Mouse (Mus musculus): ENCODE results near the gene Doc2b. TPM values are rescaled to one million over a fixed set of nuclear protein-coding genes. Genes with fewer than 3 reads are reported as not detected.

Doc2b gene
- polyA plus RNA-seq, 1 experiment from 2014 or later = 2.0 TPM

- 25% methylated on average over 6 of the region's 6 CpGs for WGBS
Measured at GRCm38 (mm10) chr11:75781919-75782318, 13.9 kb downstream of the Doc2b start.

GRCm38 (mm10) chr11:75775919-75776318 lies 19.9 kb downstream of the Doc2b start:
- Histone ChIP-seq H3K9ac (replicated peaks) (no peak overlapping the region), H3K4me1 (no peaks in the 10 kb centered on the region), H3K4me3 (no peak overlapping the region), H3K27me3 (no peaks in the 10 kb centered on the region), H3K9me3 (no peaks in the 10 kb centered on the region), H3K27ac (replicated peaks) (no peak overlapping the region), H3K36me3 (no peaks in the 10 kb centered on the region), H3K4me2 (replicated peaks) (no peak overlapping the region)
- 87% methylated on average over 1 of the region's 1 CpGs for WGBS
- no peak for ATAC-seq (replicated peaks)

More at GRCm38 (mm10) chr11:75781919-75782318, 13.9 kb downstream of the Doc2b start:
- Histone ChIP-seq H3K36me3 (no peaks in the 10 kb centered on the region), H3K9me3 (no peaks in the 10 kb centered on the region), H3K27ac (replicated peaks) (no peak overlapping the region), H3K27me3 (no peaks in the 10 kb centered on the region), H3K4me3 (no peak overlapping the region), H3K4me2 (replicated peaks) (no peak overlapping the region), H3K4me1 (no peaks in the 10 kb centered on the region), H3K9ac (replicated peaks) (no peak overlapping the region)
- ATAC-seq (replicated peaks) = no peak; the same call in 1 of the 2 replicates

- H3K4me1 ChIP-seq = peaks cover 8% of the 10 kb centered on the region; the same call in 1 of the 2 replicates
- no peaks in the 10 kb centered on the region for H3K9me3 ChIP-seq
- no peaks in the 10 kb centered on the region for H3K27me3 ChIP-seq
- ATAC-seq (replicated peaks) = no peak
- H3K4me2 ChIP-seq (replicated peaks) = no peak overlapping the region
- peaks cover 1% of the 10 kb centered on the region; the same call in 1 of the 2 replicates for H3K36me3 ChIP-seq
- 79% methylated on average over 5 of the region's 5 CpGs for WGBS
- H3K4me3 ChIP-seq = no peak overlapping the region
- H3K9ac ChIP-seq (replicated peaks) = no peak overlapping the region
- H3K27ac ChIP-seq (replicated peaks) = no peak overlapping the region
Measured at GRCm38 (mm10) chr11:75772562-75772961, 23.3 kb downstream of the Doc2b start.

DNA sequence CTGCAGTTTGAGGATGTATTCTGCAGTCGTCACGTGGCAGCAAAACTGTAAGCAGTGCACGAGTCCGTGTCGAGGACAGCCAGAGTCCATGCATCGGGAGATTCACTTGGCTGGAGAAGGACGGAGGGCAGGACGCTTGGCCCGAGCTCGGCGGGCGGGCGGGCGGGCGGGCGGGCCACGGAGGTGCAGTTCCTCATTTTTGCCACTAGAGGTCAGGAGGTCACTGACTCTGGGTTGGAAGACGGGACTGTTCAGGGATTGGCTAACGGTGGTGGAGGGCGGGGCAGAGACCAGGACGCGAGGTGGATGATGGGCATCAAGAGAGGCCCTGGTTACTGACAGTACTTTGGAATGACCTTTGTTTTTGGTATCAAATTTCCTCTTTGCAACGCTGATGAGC lies 26.6 kb downstream of the Doc2b start:
- H3K27ac ChIP-seq (replicated peaks) = 0 out of 2 replicates have a peak overlapping the region, but pooled peaks have one; percentile 32
- under 1% methylated on average over 23 of the region's 23 CpGs for WGBS
- H3K9me3 ChIP-seq = no peaks in the 10 kb centered on the region
- peaks cover 8% of the 10 kb centered on the region; the same call in 1 of the 2 replicates for H3K4me1 ChIP-seq
- H3K4me3 ChIP-seq = no peak overlapping the region
- peak; percentile 90 for ATAC-seq (replicated peaks)
- no peaks in the 10 kb centered on the region for H3K27me3 ChIP-seq
- H3K36me3 ChIP-seq = peaks cover 34% of the 10 kb centered on the region
- no peak overlapping the region for H3K9ac ChIP-seq (replicated peaks)
- H3K4me2 ChIP-seq (replicated peaks) = peak overlapping the region; percentile 32

DNA sequence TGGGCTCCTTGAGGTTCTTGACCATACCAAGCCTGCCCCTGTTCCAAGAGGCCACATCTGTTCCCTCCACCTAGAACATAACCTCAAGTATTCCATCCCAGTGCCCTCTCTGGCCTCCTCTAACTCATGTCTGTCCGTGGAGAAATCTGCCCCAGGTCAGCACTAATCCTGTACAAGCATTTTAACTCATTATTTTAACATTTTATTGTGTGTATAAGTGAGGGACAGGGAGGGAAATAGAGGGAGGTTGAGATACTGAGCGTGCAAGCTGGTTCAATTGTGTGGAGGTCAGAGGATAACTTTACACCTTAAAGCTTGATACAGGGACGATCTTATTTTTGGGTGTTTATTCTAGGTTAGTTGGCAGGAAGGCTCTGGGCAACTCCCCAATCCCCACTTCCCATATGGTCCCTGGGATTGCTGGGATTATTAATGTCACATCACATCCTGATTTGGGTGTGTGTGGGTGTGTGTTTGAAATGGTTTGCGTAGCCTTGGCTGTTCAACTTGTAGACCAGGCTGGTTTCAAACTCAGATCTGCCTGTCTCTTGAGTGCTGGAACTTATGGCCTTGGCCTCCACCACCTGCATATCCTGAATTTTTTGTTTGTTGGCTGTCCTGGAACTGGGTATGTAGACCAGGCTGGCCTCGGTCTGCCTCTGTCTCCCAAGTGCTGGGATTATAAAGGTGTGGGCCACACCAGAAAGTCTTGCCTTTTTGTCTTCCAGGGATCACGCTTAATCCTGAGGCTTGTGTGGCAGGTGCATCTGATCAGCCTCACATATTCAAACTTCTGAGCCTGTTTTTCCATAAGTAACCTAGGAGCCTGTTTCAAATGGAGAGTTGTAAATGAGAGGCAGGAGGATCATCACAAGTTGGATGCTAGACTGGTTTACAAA lies 27.5 kb downstream of the Doc2b start:
- no peak overlapping the region for H3K27ac ChIP-seq (replicated peaks)
- H3K9ac ChIP-seq (replicated peaks) = no peak overlapping the region
- no peaks in the 10 kb centered on the region for H3K9me3 ChIP-seq
- WGBS = 55% methylated on average over 6 of the region's 6 CpGs
- no peak overlapping the region for H3K4me2 ChIP-seq (replicated peaks)
- ATAC-seq (replicated peaks) = no peak
- no peaks in the 10 kb centered on the region for H3K27me3 ChIP-seq
- peaks cover 38% of the 10 kb centered on the region for H3K36me3 ChIP-seq
- no peak overlapping the region for H3K4me3 ChIP-seq
- peaks cover 8% of the 10 kb centered on the region; the same call in 1 of the 2 replicates for H3K4me1 ChIP-seq

DNA sequence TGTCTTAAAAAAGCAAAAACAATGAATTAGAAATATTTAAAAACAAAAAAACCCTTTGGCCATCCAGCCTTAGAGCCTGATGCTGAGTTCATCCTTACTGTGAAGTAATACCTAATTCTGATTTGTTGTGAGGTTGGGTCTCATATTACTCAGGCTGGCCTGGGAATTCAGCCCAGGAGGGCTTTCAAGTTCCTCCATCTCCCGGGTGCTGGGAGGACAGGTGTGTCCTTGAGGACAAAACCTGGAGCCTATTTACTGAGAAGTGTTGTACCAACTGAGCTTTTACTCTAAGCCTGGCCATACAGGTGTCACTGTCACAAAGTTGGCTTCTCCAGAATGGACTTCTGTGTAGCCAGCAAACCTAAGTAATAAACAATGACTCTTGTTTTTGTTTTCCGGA lies 28.8 kb downstream of the Doc2b start:
- Histone ChIP-seq H3K9ac (replicated peaks) (no peak overlapping the region), H3K4me3 (no peak overlapping the region), H3K4me1 (peaks cover 8% of the 10 kb centered on the region; the same call in 1 of the 2 replicates), H3K27me3 (no peaks in the 10 kb centered on the region), H3K36me3 (peaks cover 46% of the 10 kb centered on the region), H3K4me2 (replicated peaks) (no peak overlapping the region), H3K27ac (replicated peaks) (no peak overlapping the region), H3K9me3 (no peaks in the 10 kb centered on the region)
- WGBS = 62% methylated on average over 2 of the region's 2 CpGs
- ATAC-seq (replicated peaks) = no peak

- WGBS = 77% methylated on average over 8 of the region's 8 CpGs
- no peaks in the 10 kb centered on the region for H3K27me3 ChIP-seq
- H3K9ac ChIP-seq (replicated peaks) = no peak overlapping the region
- H3K4me1 ChIP-seq = peaks cover 8% of the 10 kb centered on the region; the same call in 1 of the 2 replicates
- H3K27ac ChIP-seq (replicated peaks) = no peak overlapping the region
- no peak for ATAC-seq (replicated peaks)
- H3K4me2 ChIP-seq (replicated peaks) = no peak overlapping the region
- no peaks in the 10 kb centered on the region for H3K9me3 ChIP-seq
- peaks cover 58% of the 10 kb centered on the region for H3K36me3 ChIP-seq
- no peak overlapping the region for H3K4me3 ChIP-seq
Measured at GRCm38 (mm10) chr11:75765161-75765560, 30.7 kb downstream of the Doc2b start.

DNA sequence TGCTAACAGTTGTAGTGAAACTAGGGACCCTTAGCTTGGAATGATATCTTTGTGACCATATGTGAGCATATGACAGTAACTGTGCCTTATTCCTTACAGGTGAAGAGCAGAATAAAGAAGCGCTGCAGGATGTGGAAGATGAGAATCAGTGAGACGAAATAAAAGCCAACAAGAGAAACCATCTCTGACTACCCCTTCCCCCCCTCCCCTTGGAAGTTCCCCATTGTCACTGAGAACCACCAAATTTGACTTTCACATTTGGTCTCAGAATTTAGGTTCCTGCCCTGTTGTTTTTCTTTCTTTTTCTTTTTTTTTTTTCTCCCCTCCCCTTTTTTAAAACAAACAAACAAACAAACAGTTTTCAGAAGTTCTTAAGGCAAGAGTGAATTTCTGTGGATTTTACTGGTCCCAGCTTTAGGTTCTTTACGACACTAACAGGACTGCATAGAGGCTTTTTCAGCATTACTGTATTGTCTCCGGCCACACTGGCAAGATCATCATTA lies 31.3 kb downstream of the Doc2b start:
- ATAC-seq (replicated peaks) = no peak
- 85% methylated on average over 4 of the region's 4 CpGs for WGBS
- Histone ChIP-seq H3K4me3 (no peak overlapping the region), H3K9me3 (no peaks in the 10 kb centered on the region), H3K27me3 (no peaks in the 10 kb centered on the region), H3K27ac (replicated peaks) (no peak overlapping the region), H3K9ac (replicated peaks) (no peak overlapping the region), H3K36me3 (peaks cover 64% of the 10 kb centered on the region), H3K4me1 (peaks cover 7% of the 10 kb centered on the region; the same call in 1 of the 2 replicates), H3K4me2 (replicated peaks) (no peak overlapping the region)

DNA sequence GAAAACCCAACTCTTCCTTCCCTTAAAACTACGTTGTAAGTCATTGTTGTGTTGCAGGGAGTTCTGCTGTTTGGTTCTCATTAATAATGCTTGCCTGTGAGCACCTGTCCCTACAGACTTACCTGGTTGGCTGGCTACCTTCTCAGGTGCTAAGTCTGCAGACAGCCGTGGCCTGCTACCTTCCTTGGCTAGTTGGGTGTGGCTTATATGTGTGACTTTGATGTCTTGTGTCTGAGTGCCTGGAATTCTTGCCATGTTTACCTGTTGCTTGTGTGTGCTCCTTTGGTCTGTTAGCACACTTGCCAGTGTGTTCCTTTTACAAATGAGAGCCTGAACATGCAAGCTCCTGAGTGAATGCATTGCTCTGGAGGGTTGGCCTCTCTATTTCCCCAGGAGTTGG lies 33.1 kb downstream of the Doc2b start:
- H3K36me3 ChIP-seq = peaks cover 80% of the 10 kb centered on the region
- ATAC-seq (replicated peaks) = no peak

DNA sequence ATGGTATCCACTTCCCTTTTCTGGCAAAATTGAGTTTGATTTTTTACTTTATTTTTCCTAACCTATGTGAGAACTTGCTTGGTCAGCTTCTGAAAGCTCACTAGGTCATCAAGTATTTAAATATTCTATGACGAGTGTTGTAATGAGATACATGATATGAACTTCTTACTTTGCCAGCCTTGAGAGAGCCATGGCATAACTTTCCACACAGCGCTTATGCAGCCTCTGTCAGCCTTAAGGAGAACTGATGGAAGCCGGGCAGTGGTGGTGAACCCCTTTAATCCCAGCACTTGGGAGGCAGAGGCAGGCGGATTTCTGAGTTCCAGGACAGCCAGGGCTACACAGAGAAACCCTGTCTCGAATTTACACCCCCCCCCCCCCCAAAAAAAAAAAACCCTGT lies 35.1 kb downstream of the Doc2b start:
- no peak overlapping the region for H3K4me2 ChIP-seq (replicated peaks)
- H3K9me3 ChIP-seq = no peaks in the 10 kb centered on the region
- no peak overlapping the region for H3K9ac ChIP-seq (replicated peaks)
- H3K27ac ChIP-seq (replicated peaks) = no peak overlapping the region
- no peak overlapping the region for H3K4me3 ChIP-seq
- ATAC-seq (replicated peaks) = no peak
- H3K36me3 ChIP-seq = peaks cover 77% of the 10 kb centered on the region
- no peaks in the 10 kb centered on the region for H3K4me1 ChIP-seq
- H3K27me3 ChIP-seq = no peaks in the 10 kb centered on the region
- WGBS = 91% methylated on average over 5 of the region's 5 CpGs

More for the DNA sequence above, 33.1 kb downstream of the Doc2b start:
- no peaks in the 10 kb centered on the region for H3K4me1 ChIP-seq
- no peak overlapping the region for H3K4me2 ChIP-seq (replicated peaks)
- no peak overlapping the region for H3K9ac ChIP-seq (replicated peaks)
- 84% methylated on average over 2 of the region's 2 CpGs for WGBS
- no peak overlapping the region for H3K4me3 ChIP-seq
- H3K9me3 ChIP-seq = no peaks in the 10 kb centered on the region
- no peaks in the 10 kb centered on the region for H3K27me3 ChIP-seq
- H3K27ac ChIP-seq (replicated peaks) = no peak overlapping the region

DNA sequence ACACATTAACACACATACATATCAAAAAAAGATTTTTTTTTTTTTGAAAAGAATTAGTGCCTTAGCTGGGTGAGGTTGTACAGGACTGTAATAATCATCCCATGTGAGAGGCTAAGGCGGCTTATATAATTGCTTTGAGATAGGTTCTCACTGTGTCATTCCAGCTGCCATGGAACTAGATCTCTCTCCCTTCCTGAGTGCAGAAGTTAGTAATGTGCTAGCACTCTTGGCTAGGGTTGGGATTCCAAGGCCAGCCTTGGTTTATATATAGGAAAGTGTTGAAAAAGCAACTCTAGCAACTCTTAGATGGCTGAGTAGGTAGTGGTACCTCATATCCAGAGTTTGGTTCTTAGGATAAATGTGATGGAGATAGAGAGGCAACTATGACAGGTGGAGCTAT lies 37.3 kb downstream of the Doc2b start:
- H3K4me2 ChIP-seq (replicated peaks) = no peak overlapping the region
- WGBS = 95% methylated on average over 1 of the region's 1 CpGs
- no peak overlapping the region for H3K27ac ChIP-seq (replicated peaks)
- no peak overlapping the region for H3K9ac ChIP-seq (replicated peaks)
- H3K4me3 ChIP-seq = no peak overlapping the region
- peaks cover 68% of the 10 kb centered on the region for H3K36me3 ChIP-seq
- no peak for ATAC-seq (replicated peaks)
- no peaks in the 10 kb centered on the region for H3K27me3 ChIP-seq
- no peaks in the 10 kb centered on the region for H3K4me1 ChIP-seq
- no peaks in the 10 kb centered on the region for H3K9me3 ChIP-seq

- Histone ChIP-seq H3K27me3 (no peaks in the 10 kb centered on the region), H3K27ac (replicated peaks) (no peak overlapping the region), H3K9ac (replicated peaks) (no peak overlapping the region), H3K4me3 (no peak overlapping the region), H3K9me3 (no peaks in the 10 kb centered on the region), H3K4me1 (peaks cover 5% of the 10 kb centered on the region), H3K4me2 (replicated peaks) (no peak overlapping the region), H3K36me3 (peaks cover 63% of the 10 kb centered on the region)
- no peak for ATAC-seq (replicated peaks)
- WGBS = 92% methylated on average over 8 of the region's 8 CpGs
Measured at GRCm38 (mm10) chr11:75756687-75757086, 39.2 kb downstream of the Doc2b start.
